Mouse (Mus musculus): Measurements from ENCODE around the gene Enox1. TPM values are rescaled to one million over a fixed set of nuclear protein-coding genes. Genes with fewer than 3 reads are reported as not detected.
A peak's percentile ranks its signal among the peaks of the same experiment; 100 is the strongest.

Gene Enox1
- polyA plus RNA-seq, 1 experiment from 2014 or later = 1.9 TPM

DNA sequence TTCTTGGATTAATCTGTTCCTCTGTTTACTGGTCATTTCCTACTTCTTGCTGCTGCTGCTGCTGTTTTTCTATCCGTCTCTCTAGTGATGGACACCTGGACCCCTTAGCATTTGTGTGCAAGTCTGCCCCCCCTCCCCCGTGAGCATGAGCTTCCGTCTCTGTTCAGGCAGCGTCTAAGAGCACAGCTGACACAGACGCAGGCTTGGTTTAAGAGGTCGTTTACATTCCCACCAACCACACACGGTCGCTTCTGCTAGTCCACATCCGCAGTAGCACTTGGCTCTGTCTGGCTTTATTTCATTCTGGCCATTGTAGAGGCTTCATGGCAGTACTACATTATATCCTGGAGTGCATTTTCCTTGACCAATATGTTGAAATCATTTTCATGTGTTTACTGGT is 301.7 kb downstream of the Enox1 start:
- H3K27ac ChIP-seq (ENCODE audit: low read length) = no peak overlapping the region
- 0 out of 2 replicates have a peak overlapping the region, but pooled peaks have one; percentile 0 for H3K4me2 ChIP-seq (ENCODE audit: low read depth, low read length)
- no peak overlapping the region for H3K4me3 ChIP-seq (ENCODE audit: low read length)
- ATAC-seq (replicated peaks; ENCODE audit: extremely low read depth, insufficient read depth, low FRiP score) = no peak
- peaks cover 11% of the 10 kb centered on the region for H3K4me1 ChIP-seq (ENCODE audit: control insufficient read depth, insufficient read depth, low read length)
- H3K27me3 ChIP-seq (ENCODE audit: control insufficient read depth, insufficient read depth, low read length) = no peaks in the 10 kb centered on the region
- H3K9me3 ChIP-seq (replicated peaks; ENCODE audit: control insufficient read depth, low read length) = no peaks in the 10 kb centered on the region
- no peak overlapping the region for H3K9ac ChIP-seq (ENCODE audit: low read length)
- WGBS = 25% methylated on average over 9 of the region's 9 CpGs
- no peaks in the 10 kb centered on the region for H3K36me3 ChIP-seq (ENCODE audit: control insufficient read depth, insufficient read depth)

DNA sequence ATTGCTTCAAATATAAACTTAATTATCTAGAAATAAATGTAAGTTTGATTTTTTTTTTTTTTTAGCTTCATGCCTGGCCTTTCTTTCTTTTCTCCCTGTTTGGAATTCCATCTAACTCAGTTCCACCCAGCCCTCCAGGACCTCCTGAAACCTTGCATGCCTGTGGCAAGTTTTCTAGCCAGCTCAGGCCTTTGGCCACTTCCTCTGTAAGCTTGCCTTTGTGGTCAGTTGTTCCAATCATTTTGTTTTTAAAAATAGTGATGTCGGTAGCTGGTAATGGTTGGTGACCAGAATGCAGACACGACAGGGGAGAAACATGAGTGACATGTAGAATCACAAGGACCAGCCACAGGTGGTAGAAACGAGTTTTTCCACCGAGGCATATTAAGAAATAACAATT is 307.4 kb downstream of the Enox1 start:
- Histone ChIP-seq H3K4me2 (ENCODE audit: low read depth, low read length) (no peak overlapping the region), H3K4me1 (ENCODE audit: control insufficient read depth, insufficient read depth, low read length) (peaks cover 5% of the 10 kb centered on the region), H3K27ac (ENCODE audit: low read length) (no peak overlapping the region), H3K4me3 (ENCODE audit: low read length) (no peak overlapping the region), H3K36me3 (ENCODE audit: control insufficient read depth, insufficient read depth) (no peaks in the 10 kb centered on the region), H3K9me3 (replicated peaks; ENCODE audit: control insufficient read depth, low read length) (no peaks in the 10 kb centered on the region), H3K9ac (ENCODE audit: low read length) (no peak overlapping the region), H3K27me3 (ENCODE audit: control insufficient read depth, insufficient read depth, low read length) (no peaks in the 10 kb centered on the region)
- ATAC-seq (replicated peaks; ENCODE audit: extremely low read depth, insufficient read depth, low FRiP score) = no peak
- 80% methylated on average over 4 of the region's 4 CpGs for whole genome bisulfite sequencing

DNA sequence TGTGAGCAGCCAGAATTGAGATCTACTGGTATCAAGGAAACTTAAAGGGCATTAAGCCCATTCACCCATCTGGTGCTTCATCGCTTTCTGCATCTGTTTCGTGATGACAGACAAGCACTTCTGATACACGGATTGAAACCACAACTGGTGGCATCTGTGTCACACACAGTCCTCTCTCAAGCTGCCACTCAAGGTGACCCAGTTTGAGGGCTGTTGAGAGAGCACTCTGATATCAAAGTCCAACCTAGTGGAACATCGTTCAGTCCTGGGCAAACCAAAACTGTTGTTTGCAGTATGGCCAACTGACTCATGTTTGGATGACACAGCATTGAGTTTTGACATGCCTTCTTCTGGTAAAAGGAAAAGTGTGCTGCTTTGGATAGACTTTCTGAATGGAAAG is 308.2 kb downstream of the Enox1 start:
- no peak overlapping the region for H3K9ac ChIP-seq (ENCODE audit: low read length)
- H3K4me1 ChIP-seq (ENCODE audit: control insufficient read depth, insufficient read depth, low read length) = peaks cover 5% of the 10 kb centered on the region
- H3K4me3 ChIP-seq (ENCODE audit: low read length) = no peak overlapping the region
- no peaks in the 10 kb centered on the region for H3K9me3 ChIP-seq (replicated peaks; ENCODE audit: control insufficient read depth, low read length)
- H3K36me3 ChIP-seq (ENCODE audit: control insufficient read depth, insufficient read depth) = no peaks in the 10 kb centered on the region
- 40% methylated on average over 4 of the region's 4 CpGs for WGBS
- no peak overlapping the region for H3K27ac ChIP-seq (ENCODE audit: low read length)
- ATAC-seq (replicated peaks; ENCODE audit: extremely low read depth, insufficient read depth, low FRiP score) = no peak; the same call in 1 of the 2 replicates
- no peak overlapping the region for H3K4me2 ChIP-seq (ENCODE audit: low read depth, low read length)
- H3K27me3 ChIP-seq (ENCODE audit: control insufficient read depth, insufficient read depth, low read length) = no peaks in the 10 kb centered on the region

DNA sequence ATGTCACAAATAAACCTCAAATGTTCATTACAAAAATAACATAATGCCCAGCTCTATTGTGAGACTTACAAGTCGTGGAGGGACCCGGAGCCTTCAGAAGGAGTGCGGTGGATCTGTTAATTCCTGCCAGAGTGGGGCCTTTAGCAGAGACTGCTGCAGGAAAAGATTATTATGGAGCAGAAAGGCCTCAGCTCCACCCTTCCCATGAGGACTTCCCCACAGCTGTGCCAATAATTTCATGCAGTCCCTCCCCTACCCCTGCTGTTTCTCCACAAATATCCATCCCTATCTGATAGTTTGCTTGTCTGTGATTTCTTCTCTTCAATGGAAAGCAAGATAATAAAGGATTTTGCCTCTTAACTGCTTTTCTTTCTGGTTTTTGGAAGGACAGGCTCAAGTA is 314.0 kb downstream of the Enox1 start:
- no peak overlapping the region for H3K27ac ChIP-seq (ENCODE audit: low read length)
- no peaks in the 10 kb centered on the region for H3K36me3 ChIP-seq (ENCODE audit: control insufficient read depth, insufficient read depth)
- H3K4me2 ChIP-seq (ENCODE audit: low read depth, low read length) = no peak overlapping the region
- no peaks in the 10 kb centered on the region for H3K9me3 ChIP-seq (replicated peaks; ENCODE audit: control insufficient read depth, low read length)
- no peaks in the 10 kb centered on the region for H3K27me3 ChIP-seq (ENCODE audit: control insufficient read depth, insufficient read depth, low read length)
- peaks cover 2% of the 10 kb centered on the region; the same call in 1 of the 2 replicates for H3K4me1 ChIP-seq (ENCODE audit: control insufficient read depth, insufficient read depth, low read length)
- ATAC-seq (replicated peaks; ENCODE audit: extremely low read depth, insufficient read depth, low FRiP score) = no peak
- no peak overlapping the region for H3K4me3 ChIP-seq (ENCODE audit: low read length)
- 86% methylated on average over 3 of the region's 3 CpGs for WGBS
- H3K9ac ChIP-seq (ENCODE audit: low read length) = no peak overlapping the region

DNA sequence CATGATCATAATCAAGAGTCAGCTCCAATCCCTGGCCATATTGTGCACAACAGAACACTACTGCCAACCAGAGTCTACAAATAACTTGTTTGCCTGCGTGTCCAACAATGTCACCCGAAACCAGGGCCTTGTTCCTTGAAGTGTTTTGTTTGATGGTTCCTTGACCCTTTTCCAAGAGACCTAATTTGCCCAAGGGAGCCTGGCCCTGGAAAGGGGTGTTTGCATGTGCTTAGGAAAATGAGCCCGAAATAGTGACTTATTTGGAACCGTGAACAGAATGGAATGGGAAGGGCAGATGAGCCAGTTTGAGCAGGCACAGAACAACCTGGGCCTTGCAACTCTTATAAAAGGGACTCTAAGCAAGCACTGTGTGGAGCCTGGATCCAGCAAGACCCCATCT is 316.9 kb downstream of the Enox1 start:
- 0 out of 2 replicates have a peak, but pooled peaks cover 2% of the 10 kb centered on the region for H3K4me1 ChIP-seq (ENCODE audit: control insufficient read depth, insufficient read depth, low read length)
- ATAC-seq (replicated peaks; ENCODE audit: extremely low read depth, insufficient read depth, low FRiP score) = no peak
- no peak overlapping the region for H3K27ac ChIP-seq (ENCODE audit: low read length)
- 85% methylated on average over 4 of the region's 4 CpGs for WGBS
- H3K9me3 ChIP-seq (replicated peaks; ENCODE audit: control insufficient read depth, low read length) = no peaks in the 10 kb centered on the region
- no peaks in the 10 kb centered on the region for H3K27me3 ChIP-seq (ENCODE audit: control insufficient read depth, insufficient read depth, low read length)
- H3K4me3 ChIP-seq (ENCODE audit: low read length) = no peak overlapping the region
- no peak overlapping the region for H3K9ac ChIP-seq (ENCODE audit: low read length)
- H3K4me2 ChIP-seq (ENCODE audit: low read depth, low read length) = no peak overlapping the region
- no peaks in the 10 kb centered on the region for H3K36me3 ChIP-seq (ENCODE audit: control insufficient read depth, insufficient read depth)

DNA sequence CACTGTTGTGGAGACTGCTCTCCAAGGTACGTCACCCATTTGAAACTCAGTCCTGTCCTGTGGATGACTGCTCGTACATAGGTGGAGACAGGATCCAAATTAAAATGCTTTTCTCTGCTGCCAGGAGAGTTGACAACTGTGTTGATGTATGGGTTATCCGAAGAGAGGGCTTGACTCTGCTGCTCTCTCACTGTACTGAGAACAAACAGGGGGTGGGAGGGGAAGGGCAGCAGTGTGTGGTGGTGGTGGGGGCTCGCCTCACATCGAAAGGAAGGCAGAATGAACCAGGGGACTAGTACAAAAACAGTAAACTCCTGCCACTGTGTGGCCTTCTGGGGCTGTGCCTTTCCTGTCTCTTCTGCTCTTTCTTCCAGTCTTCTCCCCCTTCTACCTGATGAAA is 317.5 kb downstream of the Enox1 start:
- Histone ChIP-seq H3K4me2 (ENCODE audit: low read depth, low read length) (no peak overlapping the region), H3K4me1 (ENCODE audit: control insufficient read depth, insufficient read depth, low read length) (0 out of 2 replicates have a peak, but pooled peaks cover 2% of the 10 kb centered on the region), H3K36me3 (ENCODE audit: control insufficient read depth, insufficient read depth) (no peaks in the 10 kb centered on the region), H3K9ac (ENCODE audit: low read length) (no peak overlapping the region), H3K27ac (ENCODE audit: low read length) (no peak overlapping the region), H3K9me3 (replicated peaks; ENCODE audit: control insufficient read depth, low read length) (no peaks in the 10 kb centered on the region), H3K4me3 (ENCODE audit: low read length) (no peak overlapping the region), H3K27me3 (ENCODE audit: control insufficient read depth, insufficient read depth, low read length) (no peaks in the 10 kb centered on the region)
- 31% methylated on average over 5 of the region's 5 CpGs for WGBS
- no peak for ATAC-seq (replicated peaks; ENCODE audit: extremely low read depth, insufficient read depth, low FRiP score)

DNA sequence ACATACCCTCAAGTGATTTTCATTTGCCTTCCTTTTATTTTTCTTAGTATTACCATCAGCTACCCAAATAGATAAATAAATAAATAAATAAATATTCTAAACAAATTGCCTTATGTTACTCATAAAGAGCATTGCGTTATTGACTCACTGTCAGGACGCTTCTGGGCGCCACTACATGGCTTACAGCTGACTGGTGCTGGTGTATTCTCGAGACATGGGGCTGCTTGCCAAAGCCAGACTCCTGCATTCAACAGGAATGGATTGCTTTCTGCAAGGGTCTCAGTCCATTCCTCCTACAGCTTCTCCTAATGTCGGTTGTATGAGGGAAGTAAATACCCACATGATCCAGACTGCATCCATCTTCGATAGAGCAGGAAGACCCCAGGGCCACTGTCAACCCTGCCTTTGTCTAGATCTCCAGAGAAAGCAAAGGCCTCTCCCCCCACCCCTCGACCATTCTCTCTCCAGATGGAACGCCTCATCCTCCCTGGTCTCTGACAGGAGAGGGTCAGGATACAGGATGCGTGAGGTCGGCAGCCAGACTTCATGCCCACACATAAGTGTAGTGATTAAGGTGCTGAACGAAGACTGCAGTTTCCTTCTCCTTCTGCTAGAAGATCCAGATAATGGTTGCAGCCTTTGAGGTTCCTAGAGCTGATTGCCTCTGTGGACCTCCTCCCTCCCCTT is 318.7 kb downstream of the Enox1 start:
- Histone ChIP-seq H3K4me1 (ENCODE audit: control insufficient read depth, insufficient read depth, low read length) (0 out of 2 replicates have a peak, but pooled peaks cover 2% of the 10 kb centered on the region), H3K4me3 (ENCODE audit: low read length) (no peak overlapping the region), H3K36me3 (ENCODE audit: control insufficient read depth, insufficient read depth) (no peaks in the 10 kb centered on the region), H3K4me2 (ENCODE audit: low read depth, low read length) (no peak overlapping the region), H3K9me3 (replicated peaks; ENCODE audit: control insufficient read depth, low read length) (no peaks in the 10 kb centered on the region), H3K27me3 (ENCODE audit: control insufficient read depth, insufficient read depth, low read length) (no peaks in the 10 kb centered on the region), H3K27ac (ENCODE audit: low read length) (no peak overlapping the region), H3K9ac (ENCODE audit: low read length) (no peak overlapping the region)
- ATAC-seq (replicated peaks; ENCODE audit: extremely low read depth, insufficient read depth, low FRiP score) = no peak
- 57% methylated on average over 11 of the region's 11 CpGs for WGBS

DNA sequence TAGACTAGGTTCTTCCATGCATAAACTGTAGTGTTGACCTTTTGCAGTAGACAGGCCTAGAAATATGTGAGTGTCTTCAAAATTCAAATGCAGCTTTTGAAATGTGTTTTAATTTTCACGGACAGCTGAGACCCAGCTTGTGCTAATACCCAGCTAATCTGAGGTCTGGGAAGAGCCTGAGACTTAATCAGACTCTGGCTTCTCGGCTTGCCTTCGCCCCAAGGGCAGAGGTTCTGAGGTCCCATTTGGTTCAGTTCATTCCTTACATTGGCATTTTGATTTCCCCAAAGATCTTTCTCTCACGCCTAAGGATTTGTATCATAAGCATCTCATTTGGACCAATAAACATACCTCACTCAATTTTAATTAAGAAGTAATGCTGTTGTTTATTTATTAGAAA is 321.1 kb downstream of the Enox1 start:
- Histone ChIP-seq H3K4me2 (ENCODE audit: low read depth, low read length) (no peak overlapping the region), H3K9me3 (replicated peaks; ENCODE audit: control insufficient read depth, low read length) (no peaks in the 10 kb centered on the region), H3K27ac (ENCODE audit: low read length) (no peak overlapping the region), H3K4me3 (ENCODE audit: low read length) (no peak overlapping the region), H3K4me1 (ENCODE audit: control insufficient read depth, insufficient read depth, low read length) (no peaks in the 10 kb centered on the region), H3K27me3 (ENCODE audit: control insufficient read depth, insufficient read depth, low read length) (no peaks in the 10 kb centered on the region), H3K9ac (ENCODE audit: low read length) (no peak overlapping the region), H3K36me3 (ENCODE audit: control insufficient read depth, insufficient read depth) (no peaks in the 10 kb centered on the region)
- 86% methylated on average over 4 of the region's 4 CpGs for WGBS
- no peak for ATAC-seq (replicated peaks; ENCODE audit: extremely low read depth, insufficient read depth, low FRiP score)

DNA sequence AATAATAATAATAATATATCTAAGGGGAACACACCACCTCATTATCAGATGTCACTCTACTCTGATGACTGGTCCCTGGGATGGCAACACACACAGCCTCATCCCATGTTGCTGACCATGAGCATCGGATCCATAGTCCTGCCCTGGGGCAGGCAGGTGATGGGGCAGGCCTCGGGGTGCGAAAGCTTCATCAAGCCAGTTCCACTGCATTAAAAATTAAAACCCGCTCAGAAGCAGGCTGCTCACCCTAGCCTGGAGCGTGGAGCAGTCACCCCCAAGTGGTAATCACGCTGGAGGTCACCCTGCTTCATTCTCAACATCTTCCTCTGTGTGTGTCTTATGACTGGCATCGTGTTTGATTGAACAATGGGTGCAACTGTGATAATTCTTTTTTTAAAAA is 321.6 kb downstream of the Enox1 start:
- no peak overlapping the region for H3K27ac ChIP-seq (ENCODE audit: low read length)
- WGBS = 92% methylated on average over 7 of the region's 7 CpGs
- H3K9ac ChIP-seq (ENCODE audit: low read length) = no peak overlapping the region
- H3K9me3 ChIP-seq (replicated peaks; ENCODE audit: control insufficient read depth, low read length) = no peaks in the 10 kb centered on the region
- no peaks in the 10 kb centered on the region for H3K4me1 ChIP-seq (ENCODE audit: control insufficient read depth, insufficient read depth, low read length)
- ATAC-seq (replicated peaks; ENCODE audit: extremely low read depth, insufficient read depth, low FRiP score) = no peak
- H3K4me2 ChIP-seq (ENCODE audit: low read depth, low read length) = no peak overlapping the region
- no peaks in the 10 kb centered on the region for H3K27me3 ChIP-seq (ENCODE audit: control insufficient read depth, insufficient read depth, low read length)
- no peaks in the 10 kb centered on the region for H3K36me3 ChIP-seq (ENCODE audit: control insufficient read depth, insufficient read depth)
- H3K4me3 ChIP-seq (ENCODE audit: low read length) = no peak overlapping the region
